Mouse (Mus musculus): Measurements from ENCODE around the gene Olfr1247. TPM values are rescaled to one million over a fixed set of nuclear protein-coding genes. Genes with fewer than 3 reads are reported as not detected.

Gene Olfr1247
- polyA plus RNA-seq, 1 experiment from 2014 or later: not detected

Other genes with a start within 250 kb of the Olfr1247 start
- not detected in 2 replicates for gene Olfr1234, start 249.3 kb downstream of the Olfr1247 start, polyA plus RNA-seq (2014; fragmentation: Nextera tagmentation; extraction: Ambion mirVana)
- not detected in 2 replicates for gene Olfr1238, start 204.5 kb downstream of the Olfr1247 start, polyA plus RNA-seq (2014; fragmentation: Nextera tagmentation; extraction: Ambion mirVana)
- gene Olfr1239, start 193.7 kb downstream of the Olfr1247 start, polyA plus RNA-seq (2014; fragmentation: Nextera tagmentation; extraction: Ambion mirVana): not detected in 2 replicates
- not detected in 2 replicates for gene Olfr1240, start 171.1 kb downstream of the Olfr1247 start, polyA plus RNA-seq (2014; fragmentation: Nextera tagmentation; extraction: Ambion mirVana)
- not detected in 2 replicates for gene Olfr1241, start 127.0 kb downstream of the Olfr1247 start, polyA plus RNA-seq (2014; fragmentation: Nextera tagmentation; extraction: Ambion mirVana)
- not detected in 2 replicates for gene Olfr1242, start 115.8 kb downstream of the Olfr1247 start, polyA plus RNA-seq (2014; fragmentation: Nextera tagmentation; extraction: Ambion mirVana)
- not detected in 2 replicates for gene Olfr1243, start 82.6 kb downstream of the Olfr1247 start, polyA plus RNA-seq (2014; fragmentation: Nextera tagmentation; extraction: Ambion mirVana)
- gene Olfr1245, start 35.7 kb downstream of the Olfr1247 start, polyA plus RNA-seq (2014; fragmentation: Nextera tagmentation; extraction: Ambion mirVana): not detected in 2 replicates
- not detected in 2 replicates for gene Olfr1246, start 21.0 kb downstream of the Olfr1247 start, polyA plus RNA-seq (2014; fragmentation: Nextera tagmentation; extraction: Ambion mirVana)
- not detected in 2 replicates for gene Olfr1248, start 4.1 kb upstream of the Olfr1247 start, polyA plus RNA-seq (2014; fragmentation: Nextera tagmentation; extraction: Ambion mirVana)
- not detected in 2 replicates for gene Olfr1249, start 20.9 kb upstream of the Olfr1247 start, polyA plus RNA-seq (2014; fragmentation: Nextera tagmentation; extraction: Ambion mirVana)
- gene Olfr1250, start 47.3 kb upstream of the Olfr1247 start, polyA plus RNA-seq (2014; fragmentation: Nextera tagmentation; extraction: Ambion mirVana): not detected in 2 replicates
- not detected in 2 replicates for gene Olfr1251, start 57.8 kb upstream of the Olfr1247 start, polyA plus RNA-seq (2014; fragmentation: Nextera tagmentation; extraction: Ambion mirVana)
- not detected in 2 replicates for gene Olfr1252, start 110.9 kb upstream of the Olfr1247 start, polyA plus RNA-seq (2014; fragmentation: Nextera tagmentation; extraction: Ambion mirVana)
- not detected in 2 replicates for gene Olfr1253, start 143.0 kb upstream of the Olfr1247 start, polyA plus RNA-seq (2014; fragmentation: Nextera tagmentation; extraction: Ambion mirVana)
- gene Olfr1254, start 179.5 kb upstream of the Olfr1247 start, polyA plus RNA-seq (2014; fragmentation: Nextera tagmentation; extraction: Ambion mirVana): not detected in 2 replicates
- gene Olfr1255, start 197.9 kb upstream of the Olfr1247 start, polyA plus RNA-seq (2014; fragmentation: Nextera tagmentation; extraction: Ambion mirVana): not detected in 2 replicates
- gene Olfr1256, start 227.4 kb upstream of the Olfr1247 start, polyA plus RNA-seq (2014; fragmentation: Nextera tagmentation; extraction: Ambion mirVana): not detected in 2 replicates
- not detected in 2 replicates for gene Olfr48, start 234.1 kb upstream of the Olfr1247 start, polyA plus RNA-seq (2014; fragmentation: Nextera tagmentation; extraction: Ambion mirVana)

All from heart, embryonic 14.5 days (tissue).